Mouse (Mus musculus) T-helper 17 cell (primary cell): ENCODE data around the gene Ercc6l2.

Experiments used
- in situ Hi-C, 2 experiments: fragments of 300-600 bp; cut with MboI, MseI; formaldehyde crosslinking; loops; 1 replicate in 1 of 2; 2 replicates in 1 of 2; pipeline ENCODE4 v1.15.1; 2025; ENCODE audit warnings: high pct_unique_total_duplicates in 2 of 2

Ercc6l2 gene

DNA sequence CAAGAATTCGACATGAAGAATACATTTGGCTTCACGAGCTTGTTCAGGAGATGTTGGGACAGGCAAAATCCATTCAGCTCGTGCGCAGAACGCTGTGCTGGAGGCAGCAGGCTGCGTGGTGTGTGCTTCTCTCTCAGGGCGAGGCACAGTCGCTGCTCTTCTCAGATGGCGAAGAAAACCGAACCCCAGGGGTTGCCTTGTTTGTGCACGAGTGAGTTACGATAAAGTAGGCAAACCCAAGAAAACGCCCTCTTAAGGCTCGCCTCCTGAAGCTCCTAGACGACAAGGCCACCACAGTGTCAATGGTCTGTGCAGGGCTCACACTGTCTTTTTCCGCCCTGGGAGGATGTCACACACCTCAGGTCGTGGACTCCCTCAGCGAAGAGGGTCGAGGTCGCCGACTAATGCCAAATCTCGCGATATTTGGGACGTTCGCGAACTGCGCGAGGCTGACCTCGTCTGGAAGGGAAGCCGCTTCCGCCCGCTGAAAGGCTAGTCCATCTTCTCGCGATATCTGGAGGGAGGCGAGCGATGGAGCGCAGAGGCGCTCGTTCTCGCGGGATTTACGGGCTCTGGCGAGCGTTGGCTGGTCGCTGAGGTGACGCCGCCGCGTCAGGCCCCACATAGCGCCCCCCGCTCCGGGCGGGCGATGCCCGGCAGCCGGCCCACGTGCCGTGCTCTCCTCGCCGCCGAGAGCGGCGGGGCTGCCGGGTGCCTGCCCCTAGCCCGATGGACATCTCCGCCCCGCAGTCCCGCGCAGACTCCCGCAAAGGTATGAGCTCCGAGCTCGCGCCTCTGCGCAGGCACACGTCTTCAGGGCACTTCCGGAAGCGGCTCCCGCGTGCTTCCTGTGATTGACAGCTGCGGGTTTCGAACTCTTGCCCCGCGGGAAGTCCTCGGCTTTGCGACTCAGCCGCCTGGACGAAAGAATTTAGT lies at the start of gene Ercc6l2:
Ercc6l2 (plus strand) TSS at position 495 of the 936 bp plus-strand sequence.
- in situ Hi-C loops: loop anchor here (10.0 kb wide), 3 partner anchors 240 to 1460 kb away; partner anchors contain the start of genes Ptch1 (in 1 of the 2) and Zfp369 (in 1 of the 2)

DNA sequence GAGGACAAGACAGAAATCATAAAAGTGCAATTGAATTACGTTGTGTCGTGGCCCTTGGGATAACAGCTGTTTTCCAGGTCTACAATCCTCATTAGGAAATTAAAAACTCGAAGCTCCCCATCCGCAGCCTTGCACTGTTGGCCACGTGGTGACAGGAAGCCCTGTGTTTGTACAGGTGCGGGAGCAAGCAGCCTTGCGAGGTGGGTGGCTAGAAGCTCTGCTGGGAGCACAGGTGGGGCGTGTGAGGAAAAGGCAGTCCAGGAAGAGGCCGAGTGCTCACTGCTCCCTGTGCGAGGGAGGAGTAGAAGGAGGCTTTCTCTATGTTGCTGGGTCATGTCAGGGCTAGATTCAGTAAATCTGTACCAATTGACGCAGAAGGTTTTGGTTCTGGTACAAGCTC lies 49.0 kb upstream of the Ercc6l2 start:
- in situ Hi-C loops: no loop called here

DNA sequence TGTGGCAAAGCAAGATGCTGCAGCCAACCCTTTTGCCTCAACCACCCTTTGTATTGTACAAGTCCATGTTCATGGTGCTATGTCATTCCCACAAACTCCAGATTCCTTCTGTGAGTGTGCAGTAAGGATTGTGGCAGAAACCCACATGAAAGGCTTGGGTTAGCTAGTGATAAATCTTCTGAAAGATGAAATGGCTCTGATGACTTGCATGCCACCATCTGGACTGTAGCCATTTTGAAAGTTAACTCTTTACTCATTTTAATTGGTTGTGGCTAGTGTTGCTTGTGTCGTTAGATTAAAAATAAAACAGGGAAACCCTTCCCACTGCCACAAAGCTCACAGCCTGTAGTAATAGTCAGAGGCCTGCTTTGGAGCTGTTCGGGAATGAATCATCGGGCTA lies 44.0 kb upstream of the Ercc6l2 start:
- in situ Hi-C loops: no loop called here

DNA sequence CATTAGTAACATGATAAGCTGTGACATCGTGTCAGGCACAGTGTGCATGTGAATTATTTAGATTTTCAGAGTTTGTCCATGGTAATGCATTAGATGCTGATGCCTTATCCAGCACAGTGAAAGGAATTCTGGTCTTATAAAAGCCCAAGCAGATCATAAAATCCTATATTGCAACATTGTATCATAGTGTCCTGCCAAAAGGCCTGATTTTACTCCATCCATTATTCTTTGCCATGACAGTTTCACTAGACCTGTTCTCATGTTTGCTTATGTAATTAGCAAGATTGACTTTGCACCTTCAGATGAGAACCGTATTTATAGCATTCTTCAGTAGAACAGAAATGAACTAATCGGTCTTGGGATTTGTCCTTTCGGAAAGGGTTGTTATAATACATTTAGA lies 36.1 kb upstream of the Ercc6l2 start:
- in situ Hi-C loops: no loop called here

DNA sequence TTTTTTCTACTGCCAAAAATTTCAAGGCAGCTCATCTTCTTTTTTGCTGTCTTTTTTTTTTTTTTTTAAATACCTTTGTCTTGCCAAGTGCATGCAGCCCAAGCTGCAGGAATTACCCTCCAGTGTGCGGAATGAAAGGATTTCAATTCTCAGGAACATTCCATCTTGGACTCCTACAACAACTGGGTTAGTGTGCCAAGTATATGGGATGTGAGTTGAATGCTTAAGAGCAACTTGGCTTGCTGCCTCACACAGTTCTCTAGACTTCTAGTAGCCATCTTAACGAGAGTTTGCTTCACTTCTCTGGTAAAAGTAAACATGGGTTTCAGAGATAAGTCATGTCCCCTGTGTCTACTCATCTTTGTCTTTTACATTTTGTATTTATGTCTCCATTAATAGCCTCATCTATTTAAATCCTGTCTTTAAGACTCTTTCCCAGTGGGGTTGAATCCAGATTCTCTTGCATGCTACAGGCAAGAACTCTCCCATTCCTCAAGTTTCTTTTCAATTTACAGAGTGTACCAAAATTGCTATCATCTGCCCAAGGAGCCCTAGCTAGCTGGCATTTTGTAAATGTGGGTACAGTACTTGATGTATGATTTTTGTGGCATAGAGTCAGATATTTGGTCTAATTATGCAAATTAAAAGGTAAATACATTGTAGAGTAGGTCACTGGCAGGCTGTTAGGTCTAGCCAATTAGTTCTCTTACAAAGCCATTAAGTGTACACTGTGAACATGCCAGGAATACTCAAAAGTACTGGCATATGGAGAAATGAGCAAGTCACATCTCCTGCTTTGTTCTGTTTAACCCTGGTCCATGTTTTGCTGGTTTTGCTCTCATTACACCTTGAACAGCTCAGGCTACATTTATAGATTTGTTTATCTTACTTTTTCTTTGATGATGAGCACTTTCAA lies 35.4 kb upstream of the Ercc6l2 start:
- in situ Hi-C loops: loop anchor here in 1 of 2 experiments (5.0 kb wide), 1 partner anchor 302 kb away; no protein-coding TSS in a partner anchor

DNA sequence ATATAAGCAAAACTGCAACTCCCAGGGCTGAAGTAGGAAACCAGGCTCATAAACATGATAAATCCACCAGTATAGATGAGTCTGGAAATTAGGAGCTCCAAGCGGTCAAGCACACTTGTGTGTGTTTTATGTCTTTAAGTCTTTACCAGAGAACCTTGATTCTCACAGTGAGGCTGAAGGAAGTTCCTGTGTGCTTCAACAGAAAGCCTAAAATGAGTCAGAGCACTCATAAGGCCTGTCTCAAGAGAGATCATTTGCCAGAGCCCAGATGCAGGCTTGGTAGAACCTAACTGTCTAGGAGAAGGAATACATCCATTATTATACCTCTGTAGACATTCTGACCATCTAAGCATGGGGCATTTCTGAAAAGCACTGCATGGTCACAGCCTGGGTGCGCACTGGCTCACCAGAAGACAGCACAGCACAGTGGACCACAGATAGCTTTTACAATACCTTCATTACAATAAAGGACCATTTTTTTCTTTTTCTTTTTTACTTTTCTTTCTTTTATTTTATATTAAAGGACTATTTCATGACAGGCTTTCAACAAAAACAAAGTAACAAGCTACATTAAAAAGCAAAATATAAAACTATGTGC lies 22.7 kb upstream of the Ercc6l2 start:
- in situ Hi-C loops: loop anchor here in 1 of 2 experiments (5.0 kb wide), 1 partner anchor 315 kb away; no protein-coding TSS in a partner anchor

DNA sequence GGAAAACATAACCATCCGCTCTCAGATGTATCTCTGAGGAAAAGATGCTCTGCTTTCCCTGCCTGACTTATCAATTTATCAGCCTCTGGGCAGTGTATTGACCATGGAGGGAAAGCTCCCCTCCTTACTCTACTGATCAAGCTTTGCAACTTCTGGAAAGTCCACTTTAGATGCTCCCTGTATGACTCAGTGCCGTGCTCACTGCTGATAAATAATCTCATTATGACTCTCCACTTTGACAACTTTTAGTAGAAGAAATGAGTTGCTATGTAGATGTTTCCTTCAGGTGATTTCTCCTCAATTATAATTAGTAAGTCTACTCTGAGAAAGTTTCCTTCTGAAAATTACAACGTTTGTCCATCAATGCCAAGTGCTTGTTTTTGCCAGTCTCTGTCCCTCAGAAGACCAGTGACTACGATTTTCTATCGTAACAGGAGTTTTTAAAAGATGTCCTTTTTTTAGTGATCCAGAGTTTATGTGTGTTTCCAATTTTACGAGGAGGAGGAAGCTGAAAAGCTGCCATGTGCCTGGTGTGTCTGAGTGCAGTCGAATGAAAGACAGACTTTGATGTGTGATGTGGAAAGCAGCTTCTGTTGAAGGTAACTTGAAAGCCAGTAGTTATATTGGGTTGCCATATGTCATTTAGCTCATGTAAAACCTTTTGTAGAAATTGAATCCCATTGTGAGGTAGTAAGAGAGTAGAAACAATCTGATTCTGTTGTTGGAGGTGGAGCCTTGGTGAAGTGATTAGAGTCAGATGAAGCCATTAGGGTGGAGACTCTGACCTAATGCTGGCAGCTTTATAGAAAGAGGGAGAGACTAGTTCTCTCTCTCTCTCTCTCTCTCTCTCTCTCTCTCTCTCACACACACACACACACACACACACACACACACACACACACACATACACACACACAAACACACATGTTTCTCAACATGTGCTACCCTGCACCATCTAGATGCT lies 21.4 kb upstream of the Ercc6l2 start:
- in situ Hi-C loops: loop anchor here in 1 of 2 experiments (5.0 kb wide), 1 partner anchor 314 kb away; no protein-coding TSS in a partner anchor

DNA sequence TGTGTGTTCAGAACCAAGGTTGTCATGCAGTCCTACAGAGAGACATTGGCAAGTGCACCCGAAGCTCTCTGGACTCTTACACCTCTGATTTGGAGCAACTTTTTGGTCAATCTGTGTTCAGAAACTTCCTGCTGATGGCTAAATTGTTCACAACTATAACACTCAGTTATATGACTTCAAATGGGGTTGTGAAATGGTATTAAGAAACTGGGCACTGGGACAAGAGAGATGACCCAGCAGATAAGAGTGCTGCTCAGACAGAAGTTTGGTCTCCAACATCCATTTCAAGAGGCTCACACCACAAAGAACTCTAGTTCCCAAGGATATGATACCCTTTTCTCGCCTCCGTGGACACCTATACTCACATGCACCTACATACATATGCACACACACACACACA lies 16.4 kb upstream of the Ercc6l2 start:
- in situ Hi-C loops: no loop called here

DNA sequence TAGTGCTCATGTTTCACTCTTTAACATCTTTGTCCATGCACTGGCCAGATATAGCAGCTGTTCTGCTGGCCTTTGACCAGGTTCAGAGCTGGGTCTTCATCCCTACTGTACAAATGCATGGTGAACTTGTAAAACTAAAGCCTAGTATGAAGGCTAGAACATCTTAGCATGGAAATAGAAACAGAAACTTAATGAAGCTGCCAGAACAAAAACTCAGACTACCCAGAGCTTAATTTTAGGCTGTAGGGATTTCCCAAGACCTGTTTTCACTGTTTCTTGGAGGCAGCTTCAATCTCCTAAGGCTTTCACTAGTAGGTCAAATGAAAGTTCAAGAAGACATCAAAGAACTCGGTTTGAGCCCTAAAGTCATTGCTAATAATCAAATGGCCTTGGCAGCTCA lies 15.1 kb upstream of the Ercc6l2 start:
- in situ Hi-C loops: no loop called here

DNA sequence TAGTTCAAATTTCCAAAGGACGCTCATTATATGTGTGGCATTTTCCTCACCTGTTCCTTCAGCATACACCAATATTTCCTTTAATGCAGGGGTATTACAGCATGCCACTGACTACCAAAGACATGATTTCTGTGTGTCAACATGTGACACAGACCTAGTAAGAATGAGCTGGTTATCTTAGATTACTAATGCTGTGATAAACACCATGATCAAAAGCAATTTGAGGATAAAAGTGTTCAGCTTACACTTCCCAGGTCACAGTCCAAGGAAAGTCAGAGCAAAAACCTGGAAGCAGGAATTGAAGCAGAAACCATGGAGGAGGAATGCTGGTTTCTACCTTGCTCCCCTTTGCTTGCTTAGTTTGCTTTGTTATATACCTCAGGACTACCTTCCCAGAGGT lies 13.8 kb upstream of the Ercc6l2 start:
- in situ Hi-C loops: no loop called here

DNA sequence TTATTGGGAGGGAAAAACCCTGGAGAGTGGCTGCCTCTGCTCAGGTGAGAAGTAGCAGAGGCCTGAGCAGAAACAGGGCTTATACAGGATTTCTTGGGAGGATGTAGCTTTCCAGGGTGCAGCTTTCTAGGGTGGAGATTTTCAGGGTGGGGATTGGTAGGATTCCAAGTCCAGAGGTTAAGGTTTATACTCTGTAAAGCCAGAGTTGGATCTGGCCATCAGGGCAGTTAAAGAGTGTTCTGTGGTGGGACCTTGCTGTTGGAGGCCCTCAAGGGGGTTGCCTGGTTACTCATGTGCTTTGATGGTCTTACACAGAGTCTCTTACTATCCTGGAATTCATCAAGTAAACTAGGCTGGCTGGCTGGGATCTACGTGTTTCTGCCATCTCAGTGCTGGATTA lies 7.8 kb upstream of the Ercc6l2 start:
- in situ Hi-C loops: no loop called here

DNA sequence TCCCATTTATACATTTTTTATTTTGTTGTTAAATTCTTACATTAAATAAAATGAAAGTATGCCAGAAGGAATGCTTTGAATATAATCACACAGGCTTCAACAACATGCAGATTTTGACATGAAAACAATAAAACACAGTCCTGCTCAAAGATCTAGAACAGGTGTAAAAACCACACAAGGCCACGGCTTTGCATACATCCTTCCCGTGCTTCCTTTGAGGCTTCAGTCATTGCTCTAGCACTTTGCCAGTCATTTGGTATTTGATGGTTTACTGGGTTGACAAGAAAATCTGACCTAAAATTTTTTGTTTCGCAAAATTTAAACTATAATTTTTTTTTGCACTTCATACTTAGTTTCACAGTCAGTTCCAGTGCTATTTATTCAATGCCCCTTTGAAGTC lies 7.1 kb upstream of the Ercc6l2 start:
- in situ Hi-C loops: no loop called here

DNA sequence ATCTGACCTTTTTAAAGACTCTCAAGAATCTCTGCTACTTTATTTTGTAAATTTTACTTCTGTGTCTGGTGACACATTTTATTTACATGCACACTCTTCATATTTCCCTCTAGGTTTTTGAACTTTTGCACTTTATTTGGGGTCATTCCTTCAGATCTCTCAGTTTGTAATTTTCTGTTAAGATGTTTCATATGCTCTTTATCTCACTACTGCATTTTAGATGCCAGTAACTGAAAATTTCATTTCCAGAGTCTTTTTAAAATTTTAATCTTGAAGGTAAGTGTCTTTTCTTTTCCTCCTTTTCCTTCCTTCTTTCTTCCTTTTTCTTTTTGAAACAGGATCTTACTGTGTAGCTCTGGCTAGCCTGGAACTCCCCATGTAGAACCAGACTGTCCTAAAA lies 3.6 kb upstream of the Ercc6l2 start:
- in situ Hi-C loops: loop anchor here (10.0 kb wide), 3 partner anchors 237 to 1463 kb away; partner anchors contain the start of genes Ptch1 (in 1 of the 2) and Zfp369 (in 1 of the 2)

DNA sequence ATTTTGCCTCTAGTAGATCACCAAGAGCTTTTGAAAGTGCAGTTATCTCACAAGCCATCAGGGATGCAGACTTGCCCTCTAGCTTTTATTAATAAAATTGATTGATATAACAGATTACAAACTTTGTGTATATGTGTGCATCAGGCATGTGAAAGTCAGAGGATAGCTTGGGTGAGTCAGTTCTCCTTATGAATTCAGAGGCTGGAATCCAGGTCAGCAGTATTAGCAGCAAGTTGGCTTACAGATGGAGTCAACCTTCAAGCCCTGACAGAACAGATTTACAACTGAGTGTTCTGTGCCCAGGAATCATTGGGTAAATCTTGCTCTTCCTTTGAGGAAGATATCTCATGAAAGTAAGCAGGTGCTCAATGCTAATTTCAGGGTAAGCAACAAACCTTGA lies 891 bp downstream of the Ercc6l2 start:
- in situ Hi-C loops: loop anchor here (10.0 kb wide), 3 partner anchors 241 to 1459 kb away; partner anchors contain the start of genes Ptch1 (in 1 of the 2) and Zfp369 (in 1 of the 2)

DNA sequence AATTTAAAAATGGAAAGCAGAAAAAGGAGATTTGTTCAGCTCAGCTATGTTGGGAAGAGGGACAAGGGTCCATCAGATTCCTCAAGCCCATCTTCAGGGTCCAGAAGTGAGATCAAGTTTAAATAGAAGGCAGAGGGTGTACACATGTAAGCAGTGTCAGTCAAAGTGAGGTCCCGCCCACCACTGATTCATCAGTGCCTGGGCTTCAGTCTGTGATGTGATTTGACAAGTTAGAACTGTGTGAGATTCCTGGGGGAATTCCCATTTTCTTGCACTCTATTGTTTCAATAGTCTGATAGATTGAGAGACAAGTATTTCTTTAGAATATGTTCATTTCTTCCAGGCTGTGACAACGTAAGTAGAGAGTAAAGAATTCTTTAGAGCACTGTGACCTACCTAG lies 30.7 kb downstream of the Ercc6l2 start:
- in situ Hi-C loops: no loop called here

DNA sequence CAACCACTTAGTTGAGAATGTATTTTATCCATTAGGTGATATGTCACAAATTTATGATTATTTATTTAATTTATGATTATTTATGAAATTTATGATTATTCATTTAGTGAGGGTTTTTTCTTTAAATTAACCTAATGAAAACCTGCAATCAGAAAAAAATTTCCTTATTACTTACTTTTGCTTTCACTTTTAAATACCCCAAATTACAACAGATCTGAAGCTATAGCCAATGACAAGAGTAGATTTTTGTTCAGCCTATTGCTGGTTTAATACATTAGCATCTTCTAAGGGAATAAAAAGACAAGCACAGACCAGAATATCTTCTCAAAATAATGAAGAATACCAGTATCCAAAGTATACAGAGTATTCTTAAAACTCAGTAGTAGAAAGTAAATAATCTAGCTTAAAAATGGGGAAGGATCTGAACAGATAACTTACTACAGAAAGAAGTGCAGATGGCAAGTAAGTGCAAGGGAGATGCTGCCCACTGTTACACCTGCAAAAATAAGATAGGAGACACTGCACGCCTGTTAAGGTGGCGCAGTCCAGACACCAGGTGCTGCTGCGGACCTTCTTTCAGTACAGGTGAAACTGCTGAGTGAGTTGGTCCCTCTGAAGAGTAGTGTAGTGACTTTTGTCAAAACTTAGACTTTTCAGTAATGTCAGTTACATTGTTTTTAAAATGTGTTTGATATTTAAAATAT lies 35.4 kb downstream of the Ercc6l2 start:
- in situ Hi-C loops: no loop called here

DNA sequence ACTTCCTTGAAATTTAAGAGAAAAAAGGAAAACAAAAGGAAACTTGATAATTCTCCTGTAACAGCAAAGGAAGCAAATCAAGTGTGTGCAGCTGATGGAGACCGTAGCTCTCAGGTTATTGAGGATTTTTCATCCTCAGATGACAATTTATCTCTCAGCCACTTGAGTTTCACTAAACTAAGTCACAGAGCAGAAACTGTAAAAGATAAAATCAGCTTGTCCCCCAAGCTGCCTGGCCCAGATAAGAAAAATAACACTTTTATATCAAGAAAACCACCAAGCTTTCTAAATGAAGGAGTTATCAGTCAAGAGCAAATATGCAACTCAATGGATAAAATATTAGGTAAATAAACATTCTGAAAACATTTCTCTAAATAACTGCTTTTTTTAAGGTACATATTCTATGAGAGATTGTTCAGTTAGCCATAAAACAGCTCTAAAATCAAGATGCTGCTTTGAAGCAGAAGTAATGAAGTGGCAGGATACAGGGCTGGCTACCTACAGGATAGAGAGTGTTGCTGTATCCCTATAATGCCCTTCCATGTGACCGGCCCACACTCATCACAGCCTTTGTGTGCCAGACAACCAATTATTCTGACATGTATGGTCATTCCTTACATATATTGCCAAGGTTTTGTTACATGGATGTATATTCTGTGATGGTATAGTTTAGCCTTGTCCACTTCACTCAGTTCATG lies 57.7 kb downstream of the Ercc6l2 start:
- in situ Hi-C loops: no loop called here

DNA sequence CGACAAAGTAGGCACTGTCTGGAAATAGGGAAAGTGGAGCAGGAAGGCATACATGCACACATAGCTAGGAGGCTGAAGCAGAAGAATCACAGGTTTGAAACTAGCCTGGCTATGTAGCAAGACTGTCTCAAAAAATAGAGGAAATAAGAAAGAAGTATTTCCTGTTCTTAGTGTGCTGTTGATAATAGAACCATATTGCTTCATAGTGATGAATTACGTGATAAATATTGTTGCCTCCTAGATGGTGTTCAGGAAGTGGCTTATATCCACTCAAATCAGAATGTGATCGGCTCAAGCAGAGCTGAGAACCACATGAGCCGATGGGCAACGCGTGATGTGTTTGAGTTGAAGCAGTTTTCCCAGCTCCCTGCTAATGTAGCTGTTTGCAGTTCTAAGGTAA lies 62.1 kb downstream of the Ercc6l2 start:
- in situ Hi-C loops: no loop called here
